8 mouse cellular contexts compared by ENCODE assay signal in genomic region chr14:61112404-61112803, GRCm38 (mm10). TPM values are rescaled to one million over a fixed set of nuclear protein-coding genes. Genes with fewer than 3 reads are reported as not detected.
DNase-seq lines count a peak whose midpoint lies in the region; ATAC-seq lines count a peak whose summit lies in the region.

No protein-coding gene starts in this region.

- no peaks in the 10 kb centered on the region for H3K36me3 ChIP-seq in intestine, embryonic 14.5 days (ENCODE audit: control insufficient read depth, insufficient read depth, low read length)
- no peaks in the 10 kb centered on the region for H3K36me3 ChIP-seq in intestine, embryonic 16.5 days (ENCODE audit: control insufficient read depth, insufficient read depth, low read length)
- H3K36me3 ChIP-seq in limb, embryonic 10.5 days: no peaks in the 10 kb centered on the region
- no peaks in the 10 kb centered on the region for H3K36me3 ChIP-seq in splenic B cell, adult 2 months (ENCODE audit: control insufficient read depth, insufficient read depth, low read length, poor library complexity, severe bottlenecking)

- ATAC-seq in intestine, embryonic 14.5 days (replicated peaks; ENCODE audit: low FRiP score, low TSS enrichment, low read depth): no peak
- ATAC-seq in intestine, embryonic 16.5 days: no peak
- peak; percentile 92 for ATAC-seq in frontal cortex, adult (ENCODE audit: low TSS enrichment)
- peak; percentile 54 for ATAC-seq in inflammation-experienced regulatory T-cells, adult 6 months

- H3K9me3 ChIP-seq in intestine, embryonic 14.5 days (ENCODE audit: control insufficient read depth, low read length): no peaks in the 10 kb centered on the region
- no peaks in the 10 kb centered on the region for H3K9me3 ChIP-seq in intestine, embryonic 16.5 days (ENCODE audit: control insufficient read depth, low read length)
- no peaks in the 10 kb centered on the region for H3K9me3 ChIP-seq in limb, embryonic 10.5 days (replicated peaks)

- no peak overlapping the region for H3K4me2 ChIP-seq in intestine, embryonic 14.5 days (ENCODE audit: low read length)
- H3K4me2 ChIP-seq in intestine, embryonic 16.5 days (ENCODE audit: low read depth, low read length): no peak overlapping the region

- no peaks in the 10 kb centered on the region for H3K4me1 ChIP-seq in intestine, embryonic 14.5 days (replicated peaks; ENCODE audit: control insufficient read depth, insufficient read depth, low read length)
- H3K4me1 ChIP-seq in intestine, embryonic 16.5 days (ENCODE audit: control insufficient read depth, insufficient read depth, low read length): no peaks in the 10 kb centered on the region
- H3K4me1 ChIP-seq in limb, embryonic 10.5 days: no peaks in the 10 kb centered on the region

- 4% methylated on average over 11 of the region's 11 CpGs for WGBS in intestine, embryonic 14.5 days
- WGBS in intestine, embryonic 16.5 days: 3% methylated on average over 11 of the region's 11 CpGs
- 7% methylated on average over 11 of the region's 11 CpGs for WGBS in limb, embryonic 10.5 days

- H3K27me3 ChIP-seq in intestine, embryonic 14.5 days (replicated peaks; ENCODE audit: control insufficient read depth, insufficient read depth, low read length): no peaks in the 10 kb centered on the region
- H3K27me3 ChIP-seq in intestine, embryonic 16.5 days (replicated peaks; ENCODE audit: control insufficient read depth, insufficient read depth, low read length): no peaks in the 10 kb centered on the region
- no peaks in the 10 kb centered on the region for H3K27me3 ChIP-seq in limb, embryonic 10.5 days (ENCODE audit: low read depth, poor library complexity, severe bottlenecking)
- no peaks in the 10 kb centered on the region for H3K27me3 ChIP-seq in splenic B cell, adult 2 months (ENCODE audit: control insufficient read depth, insufficient read depth, low read length, poor library complexity, severe bottlenecking)

- H3K9ac ChIP-seq in intestine, embryonic 14.5 days (ENCODE audit: low read length): no peak overlapping the region
- no peak overlapping the region for H3K9ac ChIP-seq in intestine, embryonic 16.5 days (ENCODE audit: low read depth, low read length)

- no peak overlapping the region for H3K27ac ChIP-seq in intestine, embryonic 14.5 days (ENCODE audit: low read depth)
- H3K27ac ChIP-seq in intestine, embryonic 16.5 days (ENCODE audit: low read length): no peak overlapping the region
- H3K27ac ChIP-seq in limb, embryonic 10.5 days: no peak overlapping the region

- no peak overlapping the region for H3K4me3 ChIP-seq in intestine, embryonic 14.5 days (ENCODE audit: low read depth, low read length)
- H3K4me3 ChIP-seq in intestine, embryonic 16.5 days (ENCODE audit: low read length): no peak overlapping the region
- H3K4me3 ChIP-seq in limb, embryonic 10.5 days: no peak overlapping the region

- peak; percentile 91 for DNase-seq in intestine, embryonic 14.5 days (ENCODE audit: low spot score)
- peak; percentile 71 for DNase-seq in cerebellum, adult 8-10 months
- DNase-seq in limb, embryonic 10.5 days (ENCODE audit: low spot score): peak; percentile 88
- DNase-seq in naive thymus-derived CD4-positive, alpha-beta T cell, adult 2 months (ENCODE audit: low read depth): peak; percentile 77
- peak; percentile 76 for DNase-seq in splenic B cell, adult 2 months (ENCODE audit: low read depth, low spot score)

RNA-seq across cellular contexts. Expression of gene Sacs, which starts 25.9 kb away (rescaled TPM):
- polyA plus RNA-seq in intestine, embryonic 14.5 days (2014; fragmentation: Nextera tagmentation; extraction: Ambion mirVana): 3.7 and 4.5 TPM in 2 replicates
- polyA plus RNA-seq in intestine, embryonic 16.5 days (2015; fragmentation: Nextera tagmentation; extraction: Ambion mirVana): 1.1 TPM in 2 replicates
- 1 to 10 TPM; 5.2 to 6.6 (median 5.8) TPM for polyA plus RNA-seq in inflammation-experienced regulatory T-cells, adult 6 months (2017; shearing (Covaris generic))
- 2.1 TPM in 2 replicates for polyA plus RNA-seq in limb, embryonic 10.5 days (2016; fragmentation: Nextera tagmentation; extraction: Ambion mirVana)

Comparison
In these comparisons a context has a peak if more than half of its experiments do, and no peak if none do; other contexts are left out.
1. ATAC-seq: peak in frontal cortex, adult (single experiment) and inflammation-experienced regulatory T-cells, adult 6 months (single experiment); none in intestine, embryonic 14.5 days (single experiment) and intestine, embryonic 16.5 days (single experiment).
2. Peak in every context shown above with its lines, with median percentiles within 50 percentile points of each other: DNase-seq.